Comparison of ENCODE assay signal across 8 mouse cellular contexts in genomic region chr2:18676457-18676935, GRCm38 (mm10). TPM values are rescaled to one million over a fixed set of nuclear protein-coding genes. Genes with fewer than 3 reads are reported as not detected.
DNase-seq lines count a peak whose midpoint lies in the region; ATAC-seq and TF ChIP-seq lines count a peak whose summit lies in the region.

No protein-coding gene starts in this region.

- ATAC-seq in embryonic facial prominence, embryonic 15.5 days (ENCODE audit: insufficient number of reproducible peaks, low FRiP score, low TSS enrichment, low read depth), result peak; percentile 94
- peak; percentile 88 for ATAC-seq in heart, embryonic 16.5 days (replicated peaks; ENCODE audit: extremely low read depth, insufficient read depth, low FRiP score)
- ATAC-seq in lung, embryonic 15.5 days (ENCODE audit: borderline replicate concordance, extremely low read depth, low FRiP score, low TSS enrichment), result peak; percentile 90

- peak; percentile 85 for DNase-seq in CD4-positive, CD25-positive, alpha-beta regulatory T cell, adult 2 months (ENCODE audit: low read depth, low spot score)
- DNase-seq in adrenal gland, postnatal 36 days, result peak; percentile 82 to 90
- DNase-seq in kidney, postnatal 36 days, result peak; percentile 82 to 87
- DNase-seq in thymus, postnatal 25 days, result peak; percentile 68

- H3K4me1 ChIP-seq in embryonic facial prominence, embryonic 15.5 days, result peaks cover 28% of the 10 kb centered on the region
- H3K4me1 ChIP-seq in heart, embryonic 16.5 days (ENCODE audit: control insufficient read depth, insufficient read depth, low read length), result peaks cover 26% of the 10 kb centered on the region
- peaks cover 23% of the 10 kb centered on the region for H3K4me1 ChIP-seq in lung, embryonic 15.5 days
- peaks cover 11% of the 10 kb centered on the region for H3K4me1 ChIP-seq in olfactory bulb, adult 2 months (ENCODE audit: control insufficient read depth, insufficient read depth, low read length)

- peak overlapping the region; percentile 74 for H3K4me3 ChIP-seq in embryonic facial prominence, embryonic 15.5 days (replicated peaks)
- H3K4me3 ChIP-seq in heart, embryonic 16.5 days (ENCODE audit: low read length), result peak overlapping the region; percentile 94
- peak overlapping the region; percentile 85 for H3K4me3 ChIP-seq in lung, embryonic 15.5 days
- H3K4me3 ChIP-seq in olfactory bulb, adult 2 months (ENCODE audit: insufficient read depth, low read depth, low read length), result peak overlapping the region; percentile 54

- H3K27ac ChIP-seq in embryonic facial prominence, embryonic 15.5 days (replicated peaks), result peak overlapping the region; percentile 94
- peak overlapping the region; percentile 96 for H3K27ac ChIP-seq in heart, embryonic 16.5 days (ENCODE audit: low read length)
- H3K27ac ChIP-seq in lung, embryonic 15.5 days, result peak overlapping the region; percentile 93
- peak overlapping the region; percentile 60; the same call in 1 of the 2 replicates for H3K27ac ChIP-seq in olfactory bulb, adult 2 months (ENCODE audit: insufficient read depth, low read depth, low read length)

- H3K36me3 ChIP-seq in embryonic facial prominence, embryonic 15.5 days, result no peaks in the 10 kb centered on the region
- no peaks in the 10 kb centered on the region for H3K36me3 ChIP-seq in heart, embryonic 16.5 days (ENCODE audit: control insufficient read depth, insufficient read depth)
- no peaks in the 10 kb centered on the region for H3K36me3 ChIP-seq in lung, embryonic 15.5 days

- under 1% methylated on average over 31 of the region's 64 CpGs for WGBS in embryonic facial prominence, embryonic 15.5 days
- WGBS in heart, embryonic 16.5 days, result under 1% methylated on average over 38 of the region's 64 CpGs
- WGBS in lung, embryonic 15.5 days, result under 1% methylated on average over 43 of the region's 64 CpGs
- WGBS in olfactory bulb, adult 2 months, result 4% methylated on average over 50 of the region's 64 CpGs

- no peak for TF ChIP-seq POLR2A in olfactory bulb, adult 2 months (IDR thresholded peaks at IDR 0.05; ENCODE audit: insufficient read depth, low read depth, low read length)

- H3K9ac ChIP-seq in embryonic facial prominence, embryonic 15.5 days, result peak overlapping the region; percentile 78
- H3K9ac ChIP-seq in heart, embryonic 16.5 days (ENCODE audit: low read length), result peak overlapping the region; percentile 90
- peak overlapping the region; percentile 90 for H3K9ac ChIP-seq in lung, embryonic 15.5 days

- TF ChIP-seq CTCF in olfactory bulb, adult 2 months (IDR thresholded peaks at IDR 0.05; ENCODE audit: insufficient read depth, low read depth, low read length), result no peak

- H3K4me2 ChIP-seq in embryonic facial prominence, embryonic 15.5 days (replicated peaks), result peak overlapping the region; percentile 86
- peak overlapping the region; percentile 90 for H3K4me2 ChIP-seq in heart, embryonic 16.5 days (ENCODE audit: low read depth, low read length)
- peak overlapping the region; percentile 88 for H3K4me2 ChIP-seq in lung, embryonic 15.5 days

- no peaks in the 10 kb centered on the region for H3K9me3 ChIP-seq in embryonic facial prominence, embryonic 15.5 days (replicated peaks)
- H3K9me3 ChIP-seq in heart, embryonic 16.5 days (replicated peaks; ENCODE audit: control insufficient read depth, low read length), result no peaks in the 10 kb centered on the region
- H3K9me3 ChIP-seq in lung, embryonic 15.5 days, result no peaks in the 10 kb centered on the region

- H3K27me3 ChIP-seq in embryonic facial prominence, embryonic 15.5 days, result peaks cover 22% of the 10 kb centered on the region
- peaks cover 8% of the 10 kb centered on the region; the same call in 1 of the 2 replicates for H3K27me3 ChIP-seq in heart, embryonic 16.5 days (ENCODE audit: control insufficient read depth, insufficient read depth, low read length)
- H3K27me3 ChIP-seq in lung, embryonic 15.5 days, result peaks cover 23% of the 10 kb centered on the region

RNA-seq across cellular contexts. Expression of gene Bmi1, which starts 0.3 kb away (rescaled TPM):
- 10 to 100 TPM; 51.9 to 73.7 TPM for total RNA-seq in adrenal gland, postnatal 36 days (2021)
- 21.9 and 22.7 TPM in 2 replicates for polyA plus RNA-seq in embryonic facial prominence, embryonic 15.5 days (2015; fragmentation: Nextera tagmentation; extraction: Ambion mirVana)
- 13.8 and 15.8 TPM in 2 replicates for polyA plus RNA-seq in heart, embryonic 16.5 days (2015; fragmentation: Nextera tagmentation; extraction: Ambion mirVana)
- polyA plus RNA-seq in lung, embryonic 15.5 days (2015; fragmentation: Nextera tagmentation; extraction: Ambion mirVana), result 24.3 and 25.1 TPM in 2 replicates
- not detected in 2 replicates for polyA plus RNA-seq in olfactory bulb, adult 2 months (2012; ENCODE audit: insufficient read depth, insufficient read length, low replicate concordance, missing spikeins)

RNA-seq across cellular contexts. Expression of gene Commd3, which starts 4.3 kb away (rescaled TPM):
- total RNA-seq in adrenal gland, postnatal 36 days (2021), result 100 to 1,000 TPM in 1 of 2 experiments, 10 to 100 TPM in 1; 83.7 to 113 TPM
- 213 and 215 TPM in 2 replicates for polyA plus RNA-seq in embryonic facial prominence, embryonic 15.5 days (2015; fragmentation: Nextera tagmentation; extraction: Ambion mirVana)
- 194 and 201 TPM in 2 replicates for polyA plus RNA-seq in heart, embryonic 16.5 days (2015; fragmentation: Nextera tagmentation; extraction: Ambion mirVana)
- 208 and 212 TPM in 2 replicates for polyA plus RNA-seq in lung, embryonic 15.5 days (2015; fragmentation: Nextera tagmentation; extraction: Ambion mirVana)
- polyA plus RNA-seq in olfactory bulb, adult 2 months (2012; ENCODE audit: insufficient read depth, insufficient read length, low replicate concordance, missing spikeins), result 558 TPM in 1 of 2 replicates, not detected in the other

RNA-seq across cellular contexts. Expression of gene Spag6, which starts 17.3 kb away (rescaled TPM):
- total RNA-seq in adrenal gland, postnatal 36 days (2021), result under 1 TPM in 1 of 2 experiments, not detected in 1; 0.33 TPM
- 0.14 TPM in 1 of 2 replicates, not detected in the other for polyA plus RNA-seq in embryonic facial prominence, embryonic 15.5 days (2015; fragmentation: Nextera tagmentation; extraction: Ambion mirVana)
- 0.26 TPM in 1 of 2 replicates, not detected in the other for polyA plus RNA-seq in heart, embryonic 16.5 days (2015; fragmentation: Nextera tagmentation; extraction: Ambion mirVana)
- polyA plus RNA-seq in lung, embryonic 15.5 days (2015; fragmentation: Nextera tagmentation; extraction: Ambion mirVana), result 0.16 TPM in 1 of 2 replicates, not detected in the other
- not detected in 2 replicates for polyA plus RNA-seq in olfactory bulb, adult 2 months (2012; ENCODE audit: insufficient read depth, insufficient read length, low replicate concordance, missing spikeins)

Comparison
In these comparisons a context has a peak if more than half of its experiments do, and no peak if none do; other contexts are left out.
1. Peak in every context shown above with its lines: DNase-seq, ATAC-seq, H3K4me3 ChIP-seq and H3K27ac ChIP-seq.